Mouse (Mus musculus): Measurements from ENCODE around the gene Sod1. TPM values are rescaled to one million over a fixed set of nuclear protein-coding genes. Genes with fewer than 3 reads are reported as not detected.
A peak's percentile ranks its signal among the peaks of the same experiment; 100 is the strongest.

The Sod1 gene
- polyA plus RNA-seq, 1 experiment from 2014 or later: 765 TPM

GRCm38 (mm10) chr16:90259623-90260022, 39.1 kb downstream of the Sod1 start:
- no peak overlapping the region for H3K9ac ChIP-seq (ENCODE audit: low read length)
- no peak overlapping the region for H3K27ac ChIP-seq (ENCODE audit: low read length)
- no peak for ATAC-seq (replicated peaks; ENCODE audit: extremely low read depth, insufficient read depth, low FRiP score)
- H3K27me3 ChIP-seq (ENCODE audit: control insufficient read depth, insufficient read depth, low read length): no peaks in the 10 kb centered on the region
- peaks cover 39% of the 10 kb centered on the region for H3K36me3 ChIP-seq (ENCODE audit: control insufficient read depth, insufficient read depth)
- H3K9me3 ChIP-seq (replicated peaks; ENCODE audit: control insufficient read depth, low read length): no peaks in the 10 kb centered on the region
- no peak overlapping the region for H3K4me2 ChIP-seq (ENCODE audit: low read depth, low read length)
- no peak overlapping the region for H3K4me3 ChIP-seq (ENCODE audit: low read length)
- peaks cover 5% of the 10 kb centered on the region; the same call in 1 of the 2 replicates for H3K4me1 ChIP-seq (ENCODE audit: control insufficient read depth, insufficient read depth, low read length)
- WGBS: 77% methylated on average over 5 of the region's 5 CpGs

GRCm38 (mm10) chr16:90260097-90260496, 39.5 kb downstream of the Sod1 start:
- H3K4me2 ChIP-seq (ENCODE audit: low read depth, low read length): no peak overlapping the region
- no peak overlapping the region for H3K27ac ChIP-seq (ENCODE audit: low read length)
- H3K36me3 ChIP-seq (ENCODE audit: control insufficient read depth, insufficient read depth): peaks cover 35% of the 10 kb centered on the region
- H3K9me3 ChIP-seq (replicated peaks; ENCODE audit: control insufficient read depth, low read length): no peaks in the 10 kb centered on the region
- 54% methylated on average over 4 of the region's 4 CpGs for WGBS
- no peaks in the 10 kb centered on the region for H3K27me3 ChIP-seq (ENCODE audit: control insufficient read depth, insufficient read depth, low read length)
- H3K4me1 ChIP-seq (ENCODE audit: control insufficient read depth, insufficient read depth, low read length): peaks cover 6% of the 10 kb centered on the region
- no peak for ATAC-seq (replicated peaks; ENCODE audit: extremely low read depth, insufficient read depth, low FRiP score)
- H3K9ac ChIP-seq (ENCODE audit: low read length): no peak overlapping the region
- no peak overlapping the region for H3K4me3 ChIP-seq (ENCODE audit: low read length)

DNA sequence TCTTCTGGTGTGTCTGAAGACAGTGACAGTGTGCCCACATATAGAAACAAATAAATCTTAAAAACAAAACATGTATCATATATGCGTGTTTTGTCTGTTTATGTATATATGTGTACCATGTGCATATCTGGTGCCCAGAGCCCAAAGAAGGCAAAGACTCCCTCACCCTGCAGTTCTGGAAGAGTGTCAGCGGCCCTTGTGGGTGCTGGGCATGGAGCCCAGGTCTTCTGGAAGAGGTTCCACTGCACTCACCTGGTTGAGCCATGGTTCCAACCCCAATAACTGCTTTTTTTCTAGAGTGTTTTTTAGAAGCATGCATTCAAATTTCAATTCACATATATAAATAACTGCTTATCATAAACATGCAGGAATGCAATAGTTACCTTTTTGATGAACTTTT, 41.2 kb downstream of the Sod1 start:
- ATAC-seq (replicated peaks; ENCODE audit: extremely low read depth, insufficient read depth, low FRiP score): no peak
- 97% methylated on average over 2 of the region's 2 CpGs for WGBS
- Histone ChIP-seq H3K27ac (ENCODE audit: low read length) (no peak overlapping the region), H3K27me3 (ENCODE audit: control insufficient read depth, insufficient read depth, low read length) (no peaks in the 10 kb centered on the region), H3K4me3 (ENCODE audit: low read length) (no peak overlapping the region), H3K36me3 (ENCODE audit: control insufficient read depth, insufficient read depth) (peaks cover 27% of the 10 kb centered on the region), H3K4me2 (ENCODE audit: low read depth, low read length) (no peak overlapping the region), H3K9ac (ENCODE audit: low read length) (no peak overlapping the region), H3K4me1 (ENCODE audit: control insufficient read depth, insufficient read depth, low read length) (peaks cover 16% of the 10 kb centered on the region), H3K9me3 (replicated peaks; ENCODE audit: control insufficient read depth, low read length) (no peaks in the 10 kb centered on the region)

DNA sequence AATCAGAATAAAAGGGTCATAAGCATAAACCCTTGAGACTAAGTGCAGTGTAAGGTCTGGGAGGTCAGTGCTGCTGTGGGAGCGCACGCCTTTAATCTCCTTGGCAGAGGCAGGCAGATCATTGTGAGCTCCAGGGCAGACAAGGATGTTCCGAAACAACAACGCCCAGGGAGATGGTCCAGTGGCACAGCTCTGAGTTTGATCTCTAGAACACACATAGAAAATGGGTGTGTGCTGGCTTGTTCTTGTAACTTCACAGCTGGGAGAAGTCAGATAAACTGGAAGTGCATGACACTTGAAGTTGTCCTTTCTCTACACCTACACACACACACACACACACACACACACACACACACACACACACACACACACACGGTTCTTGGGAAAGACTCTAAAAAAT, 43.5 kb downstream of the Sod1 start:
- H3K9ac ChIP-seq (ENCODE audit: low read length): no peak overlapping the region
- ATAC-seq (replicated peaks; ENCODE audit: extremely low read depth, insufficient read depth, low FRiP score): no peak
- peaks cover 12% of the 10 kb centered on the region; the same call in 1 of the 2 replicates for H3K36me3 ChIP-seq (ENCODE audit: control insufficient read depth, insufficient read depth)
- no peak overlapping the region for H3K27ac ChIP-seq (ENCODE audit: low read length)
- WGBS: 59% methylated on average over 5 of the region's 5 CpGs
- H3K27me3 ChIP-seq (ENCODE audit: control insufficient read depth, insufficient read depth, low read length): no peaks in the 10 kb centered on the region
- H3K9me3 ChIP-seq (replicated peaks; ENCODE audit: control insufficient read depth, low read length): no peaks in the 10 kb centered on the region
- H3K4me3 ChIP-seq (ENCODE audit: low read length): no peak overlapping the region
- H3K4me2 ChIP-seq (ENCODE audit: low read depth, low read length): no peak overlapping the region
- H3K4me1 ChIP-seq (ENCODE audit: control insufficient read depth, insufficient read depth, low read length): peaks cover 23% of the 10 kb centered on the region

DNA sequence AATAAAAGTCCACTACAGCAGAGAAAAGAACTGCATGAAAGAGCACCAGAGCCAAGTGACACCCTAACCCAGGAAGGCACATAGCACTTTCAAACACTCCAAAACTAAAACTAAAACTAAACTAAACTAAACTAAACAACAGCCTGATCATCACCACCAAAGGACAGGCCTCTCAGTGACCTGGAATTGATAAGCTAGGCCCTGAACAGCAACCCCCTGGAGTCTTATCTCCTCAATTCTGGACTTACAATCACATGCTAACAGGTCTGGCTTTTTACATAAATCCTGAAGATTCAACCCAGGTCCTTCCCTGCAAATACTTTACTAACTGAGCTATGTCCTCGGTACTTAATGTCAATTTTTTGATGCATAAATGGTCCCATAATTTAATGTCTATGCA, 44.6 kb downstream of the Sod1 start:
- ATAC-seq (replicated peaks; ENCODE audit: extremely low read depth, insufficient read depth, low FRiP score): no peak
- no peak overlapping the region for H3K4me2 ChIP-seq (ENCODE audit: low read depth, low read length)
- 74% methylated on average over 1 of the region's 1 CpGs for WGBS
- peaks cover 23% of the 10 kb centered on the region for H3K4me1 ChIP-seq (ENCODE audit: control insufficient read depth, insufficient read depth, low read length)
- H3K27me3 ChIP-seq (ENCODE audit: control insufficient read depth, insufficient read depth, low read length): no peaks in the 10 kb centered on the region
- H3K36me3 ChIP-seq (ENCODE audit: control insufficient read depth, insufficient read depth): peaks cover 8% of the 10 kb centered on the region; the same call in 1 of the 2 replicates
- no peak overlapping the region for H3K4me3 ChIP-seq (ENCODE audit: low read length)
- no peak overlapping the region for H3K9ac ChIP-seq (ENCODE audit: low read length)
- H3K9me3 ChIP-seq (replicated peaks; ENCODE audit: control insufficient read depth, low read length): no peaks in the 10 kb centered on the region
- peak overlapping the region; percentile 10; the same call in 1 of the 2 replicates for H3K27ac ChIP-seq (ENCODE audit: low read length)

DNA sequence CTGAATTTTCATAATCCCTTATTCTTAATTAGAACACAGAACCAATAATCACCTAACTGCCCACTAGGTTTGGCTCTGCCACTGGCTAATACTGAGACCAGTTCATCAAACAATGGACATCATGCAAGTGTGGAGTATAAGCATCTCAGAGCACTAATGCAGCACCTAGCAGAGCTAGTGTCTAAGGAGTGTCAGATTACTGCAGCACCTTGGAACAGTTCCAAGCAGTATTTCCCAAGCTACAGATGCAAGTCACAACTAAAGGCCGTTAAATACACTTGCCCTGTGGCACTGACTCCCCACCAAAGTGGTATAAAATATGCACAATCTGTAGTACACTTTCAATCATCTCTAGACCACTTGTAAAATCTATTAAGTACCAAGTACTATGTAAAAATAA, 46.0 kb downstream of the Sod1 start:
- H3K4me2 ChIP-seq (ENCODE audit: low read depth, low read length): no peak overlapping the region
- peaks cover 21% of the 10 kb centered on the region for H3K4me1 ChIP-seq (ENCODE audit: control insufficient read depth, insufficient read depth, low read length)
- no peaks in the 10 kb centered on the region for H3K27me3 ChIP-seq (ENCODE audit: control insufficient read depth, insufficient read depth, low read length)
- no peak overlapping the region for H3K4me3 ChIP-seq (ENCODE audit: low read length)
- no peak for ATAC-seq (replicated peaks; ENCODE audit: extremely low read depth, insufficient read depth, low FRiP score)
- peaks cover 5% of the 10 kb centered on the region; the same call in 1 of the 2 replicates for H3K36me3 ChIP-seq (ENCODE audit: control insufficient read depth, insufficient read depth)
- no peak overlapping the region for H3K9ac ChIP-seq (ENCODE audit: low read length)
- H3K9me3 ChIP-seq (replicated peaks; ENCODE audit: control insufficient read depth, low read length): no peaks in the 10 kb centered on the region
- WGBS: 8% methylated on average over 1 of the region's 1 CpGs
- no peak overlapping the region for H3K27ac ChIP-seq (ENCODE audit: low read length)

DNA sequence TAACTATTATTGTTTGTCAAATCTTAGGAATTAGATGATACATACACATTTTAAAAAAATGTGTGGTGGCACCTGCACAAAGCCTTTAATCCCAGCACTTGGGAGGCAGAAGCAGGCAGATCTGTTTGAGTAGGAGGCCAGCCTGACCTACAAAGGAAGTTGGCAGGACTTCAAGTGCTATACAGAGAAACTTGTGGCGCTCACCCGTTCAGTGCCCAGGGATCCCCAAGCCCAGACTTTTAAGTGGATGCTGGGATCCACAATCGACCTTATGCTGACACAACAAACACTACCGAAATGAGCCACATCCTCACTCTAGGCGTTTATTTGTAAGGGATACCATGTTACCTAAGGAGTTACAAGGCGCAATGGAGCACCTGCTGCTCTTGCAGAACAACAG, 55.0 kb downstream of the Sod1 start:
- H3K4me2 ChIP-seq (ENCODE audit: low read depth, low read length): no peak overlapping the region
- H3K9me3 ChIP-seq (replicated peaks; ENCODE audit: control insufficient read depth, low read length): no peaks in the 10 kb centered on the region
- no peak for ATAC-seq (replicated peaks; ENCODE audit: extremely low read depth, insufficient read depth, low FRiP score)
- no peak overlapping the region for H3K9ac ChIP-seq (ENCODE audit: low read length)
- 0 out of 2 replicates have a peak overlapping the region, but pooled peaks have one; percentile 14 for H3K27ac ChIP-seq (ENCODE audit: low read length)
- WGBS: 60% methylated on average over 6 of the region's 6 CpGs
- no peaks in the 10 kb centered on the region for H3K27me3 ChIP-seq (ENCODE audit: control insufficient read depth, insufficient read depth, low read length)
- peaks cover 24% of the 10 kb centered on the region for H3K4me1 ChIP-seq (ENCODE audit: control insufficient read depth, insufficient read depth, low read length)
- H3K36me3 ChIP-seq (ENCODE audit: control insufficient read depth, insufficient read depth): no peaks in the 10 kb centered on the region
- no peak overlapping the region for H3K4me3 ChIP-seq (ENCODE audit: low read length)

Other genes starting within 250 kb of the Sod1 start
- gene Tiam1, start 77.0 kb upstream of the Sod1 start, polyA plus RNA-seq (2015; fragmentation: Nextera tagmentation; extraction: Ambion mirVana): 6.9 and 9.4 TPM in 2 replicates
- gene Scaf4, start 63.7 kb downstream of the Sod1 start, polyA plus RNA-seq (2015; fragmentation: Nextera tagmentation; extraction: Ambion mirVana): 17.0 and 19.8 TPM in 2 replicates
- 7.2 and 8.3 TPM in 2 replicates for gene Hunk, start 165.3 kb downstream of the Sod1 start, polyA plus RNA-seq (2015; fragmentation: Nextera tagmentation; extraction: Ambion mirVana)